Mouse (Mus musculus) spleen, postnatal 14 days (tissue): Measurements from ENCODE around the gene Tut7.
"Not testable (repeated sequence)": the region's sequence is repeated elsewhere in the genome, so short reads cannot be mapped to it uniquely, and the experiment has no call there.

Source experiments
- DNase-seq, 2 experiments: peaks; one replicate each; pipeline ENCODE4 v3.0.0; 2021 to 2022; ENCODE audit warnings: low spot score in 2 of 2

Gene Tut7

DNA sequence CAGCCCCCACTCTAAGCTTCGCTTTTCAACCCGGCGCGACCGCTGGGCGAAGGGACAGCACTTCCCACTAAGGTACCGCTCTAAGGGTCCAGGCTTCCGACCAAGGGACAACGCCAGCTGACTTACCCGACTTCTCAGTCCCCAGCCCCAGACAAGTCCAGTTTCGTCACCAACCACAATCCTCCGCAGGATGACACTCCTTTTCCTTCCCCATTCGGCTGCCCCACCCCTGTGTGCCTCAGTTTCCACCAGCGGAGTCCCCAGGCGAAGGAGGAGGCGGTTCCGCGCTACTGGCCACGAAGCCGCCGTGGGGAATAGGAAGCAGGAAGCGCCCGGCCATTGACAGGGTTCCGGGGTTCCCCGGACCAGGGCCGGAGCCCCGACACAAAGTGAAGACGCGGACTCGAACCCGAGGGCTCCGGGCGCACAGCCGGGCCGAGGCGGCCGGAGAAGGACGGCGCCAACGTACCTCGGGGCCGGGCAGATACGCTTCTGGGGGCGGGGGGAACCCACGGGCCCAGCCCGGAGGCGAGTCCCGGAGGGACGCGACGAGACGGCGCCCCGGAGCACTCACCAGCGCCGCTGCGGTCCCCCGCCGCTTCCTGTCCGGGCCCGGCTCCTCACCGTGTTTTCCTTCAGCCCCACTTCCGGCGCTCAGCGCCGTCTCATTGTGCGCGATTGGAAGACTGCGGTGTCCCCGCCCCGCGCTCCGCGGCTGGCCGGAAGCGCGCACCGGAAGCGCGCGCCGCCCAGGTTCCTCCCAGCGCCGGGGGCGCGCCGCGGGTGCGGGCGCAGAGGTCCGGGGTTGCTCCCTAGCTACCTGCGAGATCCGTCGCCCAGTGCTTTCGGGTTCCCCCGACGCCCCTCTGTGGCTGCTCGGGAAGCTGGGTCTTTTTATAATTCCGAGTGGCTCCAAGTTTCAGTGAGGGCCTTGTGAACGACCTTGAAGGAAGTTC, at the start of gene Tut7:
Tut7 (minus strand) TSS at position 641 of the 956 bp plus-strand sequence.
- peak; percentile 89 to 90 for DNase-seq

DNA sequence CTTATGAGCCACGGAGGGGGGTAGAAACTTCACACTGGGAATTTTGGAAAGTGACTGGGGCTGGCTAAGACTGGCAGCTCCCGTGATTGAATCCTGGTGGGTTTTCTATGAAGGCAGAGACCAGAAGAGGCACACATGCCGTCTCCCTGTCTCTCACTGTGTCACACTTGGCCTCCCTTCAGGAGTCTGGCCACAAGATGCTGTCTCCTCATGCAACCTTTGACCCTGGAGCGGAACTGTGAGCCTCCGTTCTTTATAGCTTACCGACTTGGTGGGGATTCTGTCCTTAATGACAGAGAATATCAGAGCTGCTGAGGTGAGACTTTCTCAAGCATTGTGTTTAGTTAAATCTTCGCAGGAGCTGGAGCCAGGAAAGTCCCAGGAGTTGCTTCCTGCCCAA, 49.5 kb upstream of the Tut7 start:
- no peak for DNase-seq

DNA sequence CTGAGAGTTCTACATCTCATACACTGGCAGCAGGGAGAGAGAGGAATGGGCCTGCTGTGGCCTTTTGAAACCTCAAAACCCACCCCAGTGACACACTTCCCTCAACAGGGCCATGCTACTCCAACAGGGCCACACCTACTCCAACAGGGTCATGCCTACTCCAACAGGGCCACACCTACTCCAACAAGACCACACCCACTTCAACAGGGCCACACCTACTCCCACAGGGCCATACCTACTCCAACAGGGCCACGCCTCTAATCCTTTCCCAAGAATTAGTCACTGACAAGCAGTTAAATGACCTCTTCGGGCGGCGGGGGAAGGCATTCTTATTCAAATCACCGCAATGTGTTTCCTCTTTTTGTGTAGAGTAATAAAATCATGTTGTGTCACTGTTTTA, 47.1 kb upstream of the Tut7 start:
- no peak for DNase-seq

DNA sequence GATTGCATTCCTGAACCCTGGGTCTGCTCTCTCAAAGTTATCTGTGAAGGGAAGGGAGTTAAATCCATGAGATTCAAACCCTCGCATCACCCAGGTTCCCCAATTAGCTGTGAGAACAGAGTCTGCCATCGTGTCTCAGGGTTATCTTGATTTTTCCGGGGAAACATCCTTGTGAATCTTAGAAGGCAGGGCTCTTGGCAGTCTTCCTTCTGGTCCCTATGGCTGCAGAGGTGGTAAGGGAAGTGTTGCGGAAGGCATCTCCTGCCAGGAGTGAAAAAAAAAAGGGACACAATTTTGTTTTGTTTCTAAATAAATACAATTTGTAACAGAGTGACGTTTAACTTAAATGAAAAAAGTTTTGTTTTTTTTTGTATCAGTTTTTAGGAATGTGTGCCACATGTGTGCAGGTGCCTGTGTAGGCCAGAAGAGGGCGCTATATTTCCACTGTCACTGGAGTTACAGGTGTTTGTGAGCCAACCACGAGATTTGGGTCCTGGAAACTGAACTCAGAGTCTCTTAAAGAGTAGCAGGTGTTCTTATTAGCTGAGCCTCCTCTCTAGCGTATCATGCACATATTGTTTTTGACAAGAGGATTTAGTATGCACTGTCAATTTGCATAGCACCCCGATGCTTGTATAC, 45.2 kb upstream of the Tut7 start:
- DNase-seq, result no peak

DNA sequence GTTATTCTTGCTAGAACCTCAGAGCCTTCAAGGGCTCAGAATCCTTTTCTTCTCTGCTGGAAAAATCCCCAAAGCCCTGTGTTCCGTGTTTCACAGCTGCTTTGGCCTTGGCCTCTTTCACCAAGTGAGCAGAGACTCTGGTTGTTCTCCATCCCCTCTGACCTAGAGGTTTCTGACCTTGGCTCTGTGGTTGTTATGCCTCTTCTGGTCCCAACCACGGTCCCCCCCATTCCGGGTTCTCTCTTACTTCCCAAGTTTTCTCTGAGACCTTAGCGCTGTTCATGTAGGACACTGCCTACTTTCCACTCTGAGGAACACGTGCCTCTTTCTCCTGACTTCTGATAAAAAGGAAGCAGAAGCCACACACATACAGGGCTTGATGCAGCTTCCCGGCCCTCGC, 44.2 kb upstream of the Tut7 start:
- no peak for DNase-seq

DNA sequence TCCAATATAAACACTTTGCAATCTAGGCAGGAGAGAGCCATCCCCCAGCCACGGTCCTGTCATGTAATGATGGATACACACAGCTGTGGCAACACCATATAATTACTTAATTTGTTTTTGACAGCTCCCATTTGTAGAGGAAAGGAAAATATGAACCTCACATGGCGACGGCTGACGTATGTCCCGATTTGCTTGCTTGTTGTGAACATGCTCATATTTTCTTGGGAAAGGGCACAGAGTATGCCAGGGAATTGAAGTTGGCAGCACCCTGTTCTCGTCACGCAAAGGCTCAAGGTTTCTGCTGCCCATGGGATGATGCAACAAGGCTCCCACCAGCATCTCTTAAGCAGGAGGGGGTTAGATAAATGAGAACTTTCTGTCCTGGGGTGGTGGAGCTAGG, 36.6 kb upstream of the Tut7 start:
- DNase-seq, result no peak

DNA sequence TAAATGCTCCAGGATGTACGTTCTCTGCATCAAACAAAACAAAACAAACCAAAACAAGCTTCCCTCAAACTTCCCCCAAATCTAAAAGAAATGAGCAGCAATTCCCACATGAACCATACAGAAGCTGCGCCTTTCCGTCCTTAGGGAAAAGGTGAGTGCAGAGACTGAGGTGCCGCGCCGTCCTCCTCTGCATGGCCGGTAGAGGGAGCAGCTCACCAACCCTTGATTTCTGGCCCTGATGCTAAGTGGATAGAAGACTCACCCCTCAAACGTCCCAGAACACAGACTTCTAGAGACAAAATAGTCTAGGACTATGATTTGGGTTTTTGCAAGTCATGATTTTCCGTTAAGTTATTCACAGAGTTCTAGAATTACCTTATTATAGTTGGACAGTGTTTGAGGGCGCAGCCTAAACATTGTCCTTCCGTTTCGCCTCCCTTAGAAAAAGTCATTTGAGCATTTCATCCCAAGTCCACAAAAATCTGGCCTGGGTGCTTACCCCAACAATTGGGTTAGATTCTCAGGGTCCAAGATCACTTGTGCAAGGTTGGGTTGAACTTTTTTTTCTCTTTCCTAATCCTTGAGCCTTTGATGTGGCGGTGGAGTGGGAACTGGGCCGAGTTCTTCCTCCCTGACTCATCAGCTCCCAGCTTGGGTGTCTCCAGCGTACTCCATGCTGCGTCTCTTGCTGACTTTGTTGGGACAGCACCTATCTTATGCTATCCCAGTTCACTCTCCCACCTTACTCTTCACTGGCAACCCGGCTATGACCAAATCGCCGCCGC, 33.5 kb upstream of the Tut7 start:
- peak in 1 of 2 experiments; percentile 19 for DNase-seq

DNA sequence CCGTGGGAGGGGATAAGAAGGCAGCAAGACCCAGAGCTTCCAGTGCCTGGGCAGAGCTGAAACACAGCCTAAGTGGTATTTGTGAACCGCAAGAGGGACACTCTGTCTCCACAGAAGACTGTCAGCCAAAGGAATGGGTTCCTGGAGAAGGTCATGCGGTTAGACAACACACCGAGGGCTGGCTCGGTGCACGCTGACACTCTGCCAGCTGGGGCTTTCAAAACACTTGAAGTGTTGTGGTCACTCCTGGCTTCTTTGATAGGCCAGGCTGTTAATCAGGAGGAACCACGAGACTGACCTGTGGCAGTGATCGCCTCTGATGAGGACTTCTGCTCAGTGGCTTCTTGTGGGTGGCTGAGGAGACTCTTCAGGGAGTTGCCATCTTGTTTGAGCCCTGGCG, 30.5 kb upstream of the Tut7 start:
- no peak for DNase-seq

DNA sequence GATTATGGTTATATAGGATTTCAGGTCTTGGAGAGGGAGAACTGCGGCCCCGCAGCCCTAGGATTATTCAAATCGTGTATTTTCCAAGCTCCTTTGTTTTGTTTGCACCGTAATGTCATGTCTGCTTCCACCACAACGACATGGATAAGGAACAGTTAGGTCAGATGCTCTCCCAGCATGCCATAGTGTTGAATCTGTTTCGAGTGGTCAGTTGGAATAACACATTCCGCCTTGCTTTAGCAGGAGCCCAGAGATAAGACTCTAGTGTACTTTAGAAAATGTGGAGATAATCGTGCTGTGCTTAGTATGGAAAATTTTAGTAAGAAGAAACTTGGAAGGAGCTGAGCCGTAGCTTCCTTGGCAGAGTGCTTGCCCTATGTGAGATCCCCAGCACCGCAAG, 27.4 kb upstream of the Tut7 start:
- no peak for DNase-seq

DNA sequence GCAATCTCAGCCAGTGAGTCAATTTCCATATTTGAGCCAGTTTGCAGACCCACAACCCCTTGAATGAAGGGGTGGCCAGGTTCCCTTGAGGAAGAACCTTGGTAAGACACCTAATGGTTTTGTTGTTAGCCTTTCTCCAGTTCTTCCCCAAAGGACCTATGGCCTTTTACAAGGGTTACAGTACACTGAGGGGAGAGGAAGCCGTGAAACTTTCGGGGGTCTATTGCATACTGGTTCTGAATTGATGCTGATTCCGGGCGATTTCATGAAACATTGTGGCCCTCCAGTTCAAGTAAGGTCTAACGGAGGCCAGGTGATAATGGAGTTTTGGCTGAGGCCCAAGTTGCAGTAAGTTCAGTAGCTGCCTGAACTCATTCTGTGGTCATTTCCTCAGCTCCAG, 21.7 kb upstream of the Tut7 start:
- no peak for DNase-seq

DNA sequence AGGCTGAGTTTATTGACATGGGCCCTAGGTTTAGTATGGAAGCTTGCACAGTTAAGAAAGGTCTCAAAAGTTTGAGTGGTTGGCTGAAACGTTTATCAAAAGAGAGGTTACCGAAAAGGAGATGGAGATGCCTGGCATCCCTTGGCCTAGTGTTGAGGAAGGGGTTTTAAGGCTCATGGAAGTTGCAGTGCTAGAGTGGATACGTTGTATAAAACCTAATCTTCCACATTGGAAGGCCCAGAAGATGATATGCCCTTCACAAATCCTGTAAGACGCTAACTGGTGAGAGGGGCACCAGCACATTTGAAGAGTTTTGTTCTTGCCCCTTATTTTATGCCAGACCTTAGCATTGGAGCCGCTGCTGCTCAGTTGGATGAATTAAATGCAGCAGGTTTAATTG, 21.0 kb upstream of the Tut7 start:
- DNase-seq, result no peak

DNA sequence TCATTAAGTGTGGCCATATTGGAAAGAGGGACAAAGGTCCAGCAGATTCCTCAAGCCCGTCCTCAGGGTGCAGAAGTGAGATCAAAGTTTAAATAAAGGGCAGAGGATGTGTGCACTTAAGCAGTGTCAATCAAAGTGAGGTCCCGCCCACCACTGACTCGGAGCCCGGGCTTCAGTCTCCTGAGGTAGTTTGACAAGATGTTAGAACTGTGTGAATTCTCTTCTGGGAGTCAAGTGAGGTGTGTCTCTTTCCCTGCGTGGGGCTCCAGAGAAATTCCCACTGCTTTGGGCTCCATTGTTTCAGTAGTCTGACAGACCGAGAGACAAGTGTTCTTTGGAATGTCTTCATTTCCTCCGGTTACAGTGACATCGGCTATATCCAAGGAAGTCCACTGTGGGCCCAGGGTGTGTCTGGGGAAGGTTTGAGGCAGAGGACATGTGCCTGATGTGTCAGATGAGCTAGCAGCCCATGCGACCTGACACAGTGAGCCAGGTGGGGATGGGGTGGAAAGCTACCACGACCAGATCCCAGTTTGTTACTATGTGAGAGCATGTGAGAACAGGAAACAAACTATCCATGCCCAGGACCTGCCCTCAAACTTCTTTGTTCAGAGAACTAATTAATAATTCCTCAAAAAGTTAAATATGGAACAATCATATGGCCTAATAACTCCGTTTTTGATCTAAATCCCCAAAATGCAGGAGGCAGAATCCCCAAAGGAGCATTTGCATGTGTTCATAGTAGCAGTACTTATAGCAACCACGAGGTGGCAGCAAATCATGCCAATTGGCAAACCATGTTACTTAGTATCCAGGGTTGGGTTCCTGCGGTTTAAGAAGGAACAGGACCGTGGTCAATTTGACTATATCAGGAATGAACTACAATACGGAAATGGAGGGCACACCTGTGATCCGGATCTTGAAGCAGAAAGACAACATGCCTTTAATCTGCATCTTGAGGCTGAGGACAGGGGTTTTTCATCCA, 19.6 kb upstream of the Tut7 start:
- peak; percentile 52 to 77 for DNase-seq

DNA sequence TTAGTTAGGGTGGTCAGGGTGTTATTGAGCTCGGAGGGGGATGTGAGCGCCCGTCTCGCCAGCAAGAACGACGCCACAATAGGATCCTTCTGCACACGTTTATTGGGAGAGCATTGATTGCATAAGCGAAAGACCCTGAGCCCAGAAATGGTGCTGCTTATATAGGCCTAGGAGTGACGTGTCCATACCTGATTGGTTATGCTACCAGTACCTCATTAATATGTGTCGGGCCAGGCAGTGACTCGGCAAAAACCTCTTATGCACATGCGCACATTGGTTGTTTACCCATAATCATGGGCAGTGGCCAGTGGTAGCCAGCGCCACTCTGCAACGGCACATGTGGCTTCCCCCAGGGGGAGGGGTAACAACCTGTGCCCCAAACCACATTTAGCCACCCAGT, 18.8 kb upstream of the Tut7 start:
- DNase-seq, result not testable (repeated sequence)

DNA sequence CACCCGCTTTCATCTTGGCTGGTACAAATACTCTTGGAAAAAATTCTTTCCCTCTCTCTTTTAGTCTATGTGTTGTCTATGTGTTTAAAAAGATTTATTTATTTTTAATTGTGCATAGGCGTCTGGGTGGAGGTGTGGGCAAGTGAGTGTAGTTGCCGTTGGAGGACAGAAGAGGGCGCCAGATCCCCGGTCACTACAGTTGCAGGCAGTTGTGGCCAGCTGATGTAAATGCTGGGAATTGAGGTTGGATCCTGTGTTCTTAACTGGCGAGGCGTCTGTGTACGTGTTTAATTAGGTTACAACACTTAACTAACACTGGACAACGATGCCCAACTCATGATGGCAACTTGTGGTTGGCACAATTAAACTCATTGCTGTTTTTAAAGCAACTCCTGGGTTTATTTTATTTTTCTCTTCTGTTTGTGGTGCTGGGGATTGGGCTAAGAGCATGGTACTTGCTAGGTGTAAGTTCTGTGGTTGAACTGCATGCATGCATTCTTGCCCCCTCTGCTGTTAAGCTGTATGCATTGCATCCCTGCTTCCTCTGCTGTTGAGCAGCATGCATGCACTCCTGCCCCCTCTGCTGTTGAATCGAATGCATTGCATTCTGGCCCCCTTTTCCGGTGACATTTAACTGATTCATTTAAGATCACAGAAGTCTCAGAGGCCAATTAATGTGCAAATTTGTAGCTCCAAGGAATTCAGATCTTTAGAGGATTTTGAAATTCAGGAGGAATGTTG, 17.7 kb upstream of the Tut7 start:
- peak; percentile 71 to 85 for DNase-seq

DNA sequence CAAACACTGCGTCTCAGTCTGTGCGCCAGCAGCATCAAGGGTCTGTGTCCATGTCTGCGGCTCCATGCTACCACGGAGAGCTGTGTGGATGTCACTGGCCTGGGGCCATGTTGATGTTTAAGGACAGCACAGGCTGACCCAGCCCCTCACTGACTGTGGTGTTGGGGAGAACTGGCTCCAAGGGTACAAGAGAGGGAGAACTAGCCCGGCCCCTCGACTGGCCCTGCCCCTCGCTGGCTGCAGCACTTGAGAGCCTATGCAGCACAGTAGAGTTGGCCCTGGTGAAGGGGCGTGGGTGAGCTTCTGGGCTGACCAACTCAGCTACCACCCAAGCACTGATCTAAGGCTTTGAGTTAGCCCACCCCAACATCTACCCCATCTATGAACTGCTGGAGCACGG, 16.4 kb upstream of the Tut7 start:
- no peak for DNase-seq

DNA sequence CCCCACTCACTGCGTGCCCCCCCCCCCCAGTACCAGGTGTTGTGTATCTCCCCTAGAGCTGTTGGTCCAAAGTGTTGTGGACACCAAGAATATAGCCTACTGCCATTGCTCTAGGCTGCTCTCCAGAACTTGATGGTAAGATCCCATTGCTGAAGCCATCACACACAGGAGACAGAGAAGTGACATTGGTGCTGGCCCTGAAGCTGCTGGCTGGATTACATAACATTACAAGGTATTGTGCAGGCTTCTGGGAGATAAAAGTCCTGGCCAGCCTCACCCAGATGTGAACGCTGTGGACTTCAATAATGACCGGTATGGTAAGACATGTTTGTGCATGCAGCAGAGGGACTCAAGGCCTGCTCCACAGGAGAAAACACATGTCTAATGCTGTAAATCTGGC, 15.5 kb upstream of the Tut7 start:
- no peak for DNase-seq

DNA sequence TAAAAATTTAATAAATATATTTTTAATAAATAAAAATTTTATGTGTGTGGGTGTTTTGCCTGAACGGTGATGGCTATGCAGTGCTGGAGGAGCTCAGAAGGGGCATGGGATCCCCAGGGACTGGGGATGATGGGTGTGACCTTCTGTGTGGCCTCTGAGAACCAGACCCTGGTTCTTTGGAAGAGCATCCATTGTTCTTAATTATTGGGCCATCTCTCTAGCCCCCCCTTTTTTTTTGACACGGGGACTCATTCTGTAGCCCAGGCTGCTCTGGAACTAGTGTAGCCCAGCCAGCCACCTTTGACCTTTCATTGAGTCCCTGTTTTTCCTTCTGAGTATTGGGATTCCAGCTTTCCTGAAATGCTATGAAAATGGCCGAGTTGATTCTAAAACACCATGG, 13.9 kb upstream of the Tut7 start:
- DNase-seq, result no peak

DNA sequence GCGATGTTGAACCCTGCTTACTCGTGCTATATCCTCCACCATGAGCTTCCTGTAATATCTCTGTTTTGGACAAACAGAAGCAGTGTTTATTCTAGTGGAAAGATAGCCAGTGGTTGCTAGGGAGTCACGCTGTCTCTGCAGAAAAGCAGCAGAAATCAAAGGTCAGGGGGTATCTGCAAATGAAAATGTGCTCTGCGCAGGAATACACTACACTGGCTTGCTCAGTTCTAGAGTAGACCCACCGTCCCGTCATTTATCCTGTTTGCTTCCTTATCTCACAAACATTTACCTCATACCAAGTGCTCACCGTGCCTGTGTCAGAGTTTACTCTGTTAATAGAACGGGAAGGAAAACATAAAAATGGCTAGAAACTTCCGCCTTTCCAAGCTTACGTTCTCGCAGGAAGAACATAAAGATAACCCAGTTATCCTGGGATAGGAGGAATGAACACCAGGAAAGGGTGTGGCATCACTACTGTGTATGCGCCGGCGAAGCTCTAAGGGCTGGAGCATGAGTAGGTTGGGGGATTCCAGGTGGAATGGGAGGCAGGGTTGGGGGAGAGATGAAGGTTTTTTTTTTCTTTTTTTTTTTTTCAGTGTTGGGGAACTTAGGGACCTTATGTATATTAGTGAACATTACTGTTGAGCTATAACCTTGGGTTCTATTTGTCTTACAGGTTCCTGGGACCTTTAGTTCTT, 13.3 kb upstream of the Tut7 start:
- DNase-seq, result no peak

DNA sequence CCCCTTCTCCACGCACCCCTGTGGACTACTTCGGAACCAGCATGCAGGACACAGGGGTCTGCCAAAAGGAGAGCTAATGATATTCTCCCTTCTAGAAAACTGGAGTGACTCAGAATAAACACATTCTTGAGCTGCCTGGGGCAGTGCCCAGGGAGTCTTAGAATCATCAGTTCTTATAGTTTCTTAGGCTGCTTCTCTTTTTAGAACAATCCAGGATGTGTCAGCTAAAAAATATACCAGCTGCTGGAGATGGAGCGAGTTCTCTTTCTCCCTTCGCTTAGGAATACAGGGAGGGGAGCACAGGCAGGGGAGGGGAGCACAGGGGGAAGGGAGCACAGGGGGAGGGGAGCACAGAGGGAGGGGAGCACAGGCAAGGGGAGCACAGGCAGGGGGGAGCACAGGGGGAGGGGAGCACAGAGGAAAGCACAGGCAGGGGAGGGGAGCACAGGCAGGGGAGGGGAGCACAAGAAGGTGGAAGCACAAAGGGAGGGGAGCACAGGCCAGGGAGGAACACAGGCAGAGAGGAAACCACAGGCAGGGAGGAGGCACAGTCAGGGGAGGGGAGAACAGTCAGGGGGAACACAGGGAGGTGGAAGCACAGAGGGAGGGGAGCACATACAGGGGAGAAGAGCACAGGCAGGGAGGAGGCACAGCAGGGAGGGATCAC, 12.0 kb upstream of the Tut7 start:
- DNase-seq, result no peak
